Mouse (Mus musculus) ES-E14 (cell line): Measurements from ENCODE around the gene Cited4.

Experiments used
- CHD2 ChIP-seq: IDR thresholded peaks from 2 replicates; pipeline ENCODE4 v1.6.1; 2014; ENCODE audit warnings: mild to moderate bottlenecking, low read depth, low read length, inconsistent platforms
- MAFK ChIP-seq: IDR thresholded peaks from 2 replicates; pipeline ENCODE4 v1.6.1; 2014; ENCODE audit warnings: mild to moderate bottlenecking, low read depth, low read length, inconsistent platforms; ENCODE audit not compliant: insufficient read depth
- ZC3H11A ChIP-seq: IDR thresholded peaks from 2 replicates; pipeline ENCODE4 v1.6.1; 2012; ENCODE audit warnings: low read depth, mild to moderate bottlenecking, inconsistent platforms, low read length, borderline replicate concordance
- ZNF384 ChIP-seq: IDR thresholded peaks from 2 replicates; pipeline ENCODE4 v1.6.1; 2012; ENCODE audit warnings: low read depth, low read length, inconsistent platforms

- no peak for TF ChIP-seq ZNF384
- no peak for TF ChIP-seq MAFK
- no peak for TF ChIP-seq ZC3H11A
- no peak for TF ChIP-seq CHD2
Measured at GRCm38 (mm10) chr4:120650208-120650592, 16.2 kb upstream of the Cited4 start.
